Mouse (Mus musculus): ENCODE results near the gene Wipf2. TPM values are rescaled to one million over a fixed set of nuclear protein-coding genes. Genes with fewer than 3 reads are reported as not detected.
A peak's percentile ranks its signal among the peaks of the same experiment; 100 is the strongest.
"Not testable (repeated sequence)": the region's sequence is repeated elsewhere in the genome, so short reads cannot be mapped to it uniquely, and the experiment has no call there.

The Wipf2 gene
- total RNA-seq (2021), result 10 to 100 TPM; 20.0 to 22.2 TPM
- long read RNA-seq, experiment 1, partial matches to known transcripts, result 1 of 6 reads
- long read RNA-seq, experiment 1, other reads (novel, unspliced or antisense), result 5 of 6 reads
- long read RNA-seq, experiment 2, partial matches to known transcripts, result 2 of 9 reads
- long read RNA-seq, experiment 2, other reads (novel, unspliced or antisense), result 7 of 9 reads

DNA sequence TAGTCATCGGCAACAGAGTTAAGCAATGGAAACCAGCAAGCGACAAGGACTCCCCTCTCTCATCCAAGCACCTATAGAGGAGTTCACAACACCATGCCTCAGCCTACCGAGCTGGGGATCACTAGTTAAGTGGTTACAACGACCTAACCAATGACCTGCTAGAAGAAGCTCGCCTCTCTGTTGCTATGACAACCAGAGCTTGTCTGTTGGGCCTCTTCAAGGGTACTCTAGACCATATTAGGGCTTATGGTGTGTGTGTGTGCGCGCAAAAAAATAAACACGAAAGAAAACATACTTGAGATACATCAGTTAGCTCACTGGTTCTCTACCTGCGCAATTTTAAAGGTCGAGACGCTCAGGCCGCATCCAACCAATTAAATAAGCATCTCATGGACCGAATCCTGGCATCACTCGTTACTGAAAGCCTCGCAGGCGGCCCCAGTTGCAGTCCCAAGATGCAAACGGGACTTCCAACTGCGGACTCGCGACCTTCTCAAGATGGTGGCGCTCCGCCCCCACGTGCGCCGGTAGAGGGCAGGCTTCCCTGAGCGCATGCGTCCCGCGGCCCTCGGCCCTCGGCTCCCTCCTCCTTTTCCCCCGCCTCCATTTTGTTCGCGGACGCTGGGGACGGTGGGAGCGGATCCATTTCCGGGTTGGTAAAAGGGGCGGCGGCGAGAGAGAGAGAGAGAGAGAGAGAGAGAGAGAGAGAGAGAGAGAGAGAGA, at the start of gene Wipf2:
Gene Wipf2 (plus strand): TSS at position 611 of the 723 bp plus-strand sequence.
- DNase-seq (ENCODE audit: low spot score in 2 of 2), result peak; percentile 95 to 96

- no peak for DNase-seq (ENCODE audit: low spot score in 2 of 2)
Measured at GRCm38 (mm10) chr11:98816706-98817239, 46.7 kb upstream of the Wipf2 start.

- no peak for DNase-seq (ENCODE audit: low spot score in 2 of 2)
Measured at GRCm38 (mm10) chr11:98820968-98821367, 42.5 kb upstream of the Wipf2 start.

DNA sequence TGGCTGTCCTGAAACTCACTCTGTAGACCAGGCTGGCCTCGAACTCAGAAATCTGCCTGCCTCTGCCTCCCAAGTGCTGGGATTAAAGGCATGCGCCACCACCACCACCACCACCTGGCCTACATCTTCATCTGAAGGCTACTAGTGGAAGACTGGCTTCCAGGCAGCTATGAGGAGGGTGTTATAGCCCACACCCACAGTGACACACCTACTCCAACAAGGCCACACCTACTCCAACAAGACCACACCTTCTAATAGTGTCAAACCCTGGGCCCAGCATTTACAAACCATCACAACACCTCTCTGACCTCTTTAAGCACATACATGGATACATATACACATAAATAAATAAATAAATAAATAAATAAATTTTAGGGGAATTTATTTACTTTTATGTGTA, 37.4 kb upstream of the Wipf2 start:
- DNase-seq (ENCODE audit: low spot score in 2 of 2), result not testable (repeated sequence)

- no peak for DNase-seq (ENCODE audit: low spot score in 2 of 2)
Measured at GRCm38 (mm10) chr11:98827877-98828276, 35.6 kb upstream of the Wipf2 start.

DNA sequence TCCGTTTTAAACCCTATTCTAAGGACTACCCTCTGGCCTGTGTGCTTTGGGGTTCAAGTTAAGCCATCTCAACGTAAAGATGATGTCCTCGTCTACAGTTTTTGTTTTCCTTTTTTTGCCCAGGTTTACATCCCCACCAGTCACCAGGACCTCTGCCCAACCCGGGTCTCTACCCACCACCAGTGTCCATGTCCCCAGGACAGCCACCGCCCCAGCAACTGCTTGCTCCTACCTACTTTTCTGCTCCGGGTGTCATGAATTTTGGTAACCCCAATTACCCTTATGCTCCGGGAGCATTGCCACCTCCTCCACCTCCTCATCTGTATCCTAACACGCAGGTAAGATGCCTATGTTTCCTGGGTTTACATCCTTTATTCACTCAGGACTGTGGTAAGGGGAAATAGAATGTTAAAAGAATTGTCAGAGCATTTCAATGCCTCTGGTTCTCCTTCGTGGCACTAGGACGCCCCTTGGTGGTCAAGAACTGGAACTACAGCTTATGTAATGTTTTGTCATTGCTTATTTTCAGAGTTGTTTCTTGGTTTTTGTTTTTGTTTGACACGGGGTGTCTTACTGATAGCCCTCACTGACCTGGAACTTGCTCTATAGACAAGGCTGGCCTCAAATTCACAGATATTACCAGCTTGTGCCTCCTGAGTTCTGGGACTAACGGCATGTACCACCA, 34.2 kb upstream of the Wipf2 start:
- DNase-seq (ENCODE audit: low spot score in 2 of 2), result no peak

DNA sequence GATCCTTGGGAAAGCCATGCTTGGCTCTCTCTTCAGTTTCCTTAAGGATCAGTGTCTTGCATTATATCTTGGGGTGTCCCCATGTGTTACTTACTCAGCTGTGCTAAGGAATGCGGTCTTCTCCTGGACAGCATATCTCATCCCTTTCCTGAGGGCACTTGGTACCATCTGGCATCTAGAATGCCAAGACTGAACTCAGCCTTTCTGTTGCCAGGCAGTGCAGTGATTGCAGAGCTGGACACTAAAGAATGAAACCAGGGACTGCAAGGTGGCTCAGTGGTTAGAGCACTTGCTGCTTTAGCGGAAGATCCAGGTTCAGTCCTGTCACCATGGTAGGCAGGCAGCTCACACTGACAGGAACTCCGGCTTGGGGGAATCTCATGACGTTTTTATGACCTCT, 33.6 kb upstream of the Wipf2 start:
- DNase-seq (ENCODE audit: low spot score in 2 of 2), result no peak

DNA sequence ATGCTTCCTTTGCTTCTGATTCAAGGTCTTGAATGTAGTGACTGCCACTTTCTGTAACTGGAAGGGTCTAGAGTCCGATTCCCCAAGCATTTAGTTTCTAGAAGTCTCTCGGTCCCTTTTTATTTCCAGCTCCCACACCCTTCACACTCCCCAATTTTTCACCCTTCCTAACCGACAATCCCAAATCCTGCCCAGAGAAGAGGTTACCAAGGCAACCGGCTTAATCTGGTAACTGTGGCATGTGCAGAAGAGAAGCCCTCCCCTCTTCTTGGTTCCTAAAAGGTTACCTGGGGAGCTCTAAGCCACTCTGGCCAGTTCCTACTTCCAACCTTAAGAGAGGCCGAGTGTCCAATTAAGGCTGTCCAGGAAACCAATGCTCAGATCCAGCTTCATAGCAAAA, 28.1 kb upstream of the Wipf2 start:
- DNase-seq (ENCODE audit: low spot score in 2 of 2), result no peak

GRCm38 (mm10) chr11:98835725-98836124, 27.7 kb upstream of the Wipf2 start:
- no peak for DNase-seq (ENCODE audit: low spot score in 2 of 2)

DNA sequence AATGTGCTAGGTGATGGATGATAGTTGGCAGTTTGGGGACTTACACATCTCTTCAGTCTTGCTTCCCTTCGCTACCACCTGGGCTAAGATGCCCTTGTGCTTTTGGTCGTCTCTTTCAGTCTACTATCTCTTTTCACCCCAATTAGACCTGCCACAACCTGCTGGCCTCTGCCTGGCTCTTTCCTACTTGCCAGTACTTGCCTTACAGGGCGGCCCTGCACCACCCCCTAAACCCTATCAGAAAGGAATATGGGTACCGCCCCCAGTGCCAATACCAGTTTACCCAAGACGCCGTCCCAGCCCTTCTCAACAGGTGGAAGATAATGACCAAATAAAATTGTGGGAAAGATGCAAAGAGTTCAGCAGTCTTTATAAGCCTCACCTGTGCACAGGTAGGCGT, 27.3 kb upstream of the Wipf2 start:
- DNase-seq (ENCODE audit: low spot score in 2 of 2), result no peak

- peak; percentile 81 to 82 for DNase-seq (ENCODE audit: low spot score in 2 of 2)
Measured at GRCm38 (mm10) chr11:98836651-98837141, 26.7 kb upstream of the Wipf2 start, which contains the start of gene Rapgefl1. TSS of gene Rapgefl1 (plus strand) at chr11:98836785.

DNA sequence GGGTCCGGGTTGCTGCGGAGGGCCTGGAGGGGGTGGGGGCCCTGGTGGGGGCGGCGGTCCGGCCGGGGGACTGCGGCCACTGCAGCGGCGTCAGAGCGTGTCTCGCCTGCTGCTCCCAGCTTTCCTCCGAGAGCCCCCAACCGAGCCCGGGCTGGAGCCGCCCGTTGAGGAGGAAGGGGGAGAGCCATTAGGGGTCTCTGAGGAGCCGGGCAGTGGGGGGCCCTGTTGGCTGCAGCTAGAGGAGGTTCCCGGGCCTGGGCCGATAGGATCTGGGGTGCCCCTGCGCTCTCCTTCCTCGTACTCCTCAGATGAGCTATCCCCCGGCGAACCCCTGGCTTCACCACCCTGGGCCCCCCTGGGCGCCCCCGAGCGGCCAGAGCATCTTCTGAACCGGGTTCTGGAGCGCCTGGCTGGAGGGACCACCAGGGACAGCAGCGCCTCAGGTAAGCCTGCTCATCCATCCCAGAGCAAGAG, 26.2 kb upstream of the Wipf2 start:
- no peak for DNase-seq (ENCODE audit: low spot score in 2 of 2)

GRCm38 (mm10) chr11:98837917-98838316, 25.5 kb upstream of the Wipf2 start:
- DNase-seq (ENCODE audit: low spot score in 2 of 2), result no peak

DNA sequence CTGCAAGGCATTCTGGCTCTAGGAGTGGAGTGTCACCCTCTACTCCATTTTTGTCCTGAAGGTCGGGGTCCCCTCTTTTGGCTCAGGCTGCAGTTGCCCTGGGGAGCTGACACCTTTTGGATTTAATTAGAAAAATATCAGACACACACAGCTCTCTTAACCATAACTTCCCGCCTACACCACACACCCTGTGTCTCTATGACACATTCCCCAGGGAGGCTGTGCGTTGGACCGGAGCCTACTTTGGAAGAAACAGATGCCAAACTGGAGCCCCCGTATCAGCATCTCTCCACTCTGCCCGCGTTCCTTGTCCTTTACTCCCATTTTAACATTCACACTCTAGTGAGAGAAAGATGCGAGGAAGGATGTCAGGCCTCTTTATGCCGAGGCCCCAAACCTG, 24.9 kb upstream of the Wipf2 start:
- no peak for DNase-seq (ENCODE audit: low spot score in 2 of 2)

DNA sequence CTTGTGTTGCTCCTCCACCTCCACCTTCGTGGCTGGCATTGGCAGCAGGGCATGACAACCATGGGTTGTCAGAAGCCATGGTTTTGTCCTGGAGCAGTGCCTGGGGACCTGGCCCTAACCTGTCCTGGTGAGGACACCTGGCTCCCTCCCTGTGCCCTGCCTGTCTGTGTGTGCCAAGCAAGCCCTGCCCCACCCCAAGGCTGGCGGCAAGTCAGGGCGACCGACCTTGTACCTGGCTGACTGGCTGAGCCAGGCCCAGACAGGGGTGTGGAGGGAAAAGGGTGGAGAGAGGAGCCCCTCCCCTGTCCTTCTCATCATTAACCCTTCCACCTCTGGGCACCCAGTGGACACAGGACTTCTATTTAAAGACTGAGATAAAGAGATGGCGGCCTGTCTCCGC, 24.0 kb upstream of the Wipf2 start:
- DNase-seq (ENCODE audit: low spot score in 2 of 2), result no peak

DNA sequence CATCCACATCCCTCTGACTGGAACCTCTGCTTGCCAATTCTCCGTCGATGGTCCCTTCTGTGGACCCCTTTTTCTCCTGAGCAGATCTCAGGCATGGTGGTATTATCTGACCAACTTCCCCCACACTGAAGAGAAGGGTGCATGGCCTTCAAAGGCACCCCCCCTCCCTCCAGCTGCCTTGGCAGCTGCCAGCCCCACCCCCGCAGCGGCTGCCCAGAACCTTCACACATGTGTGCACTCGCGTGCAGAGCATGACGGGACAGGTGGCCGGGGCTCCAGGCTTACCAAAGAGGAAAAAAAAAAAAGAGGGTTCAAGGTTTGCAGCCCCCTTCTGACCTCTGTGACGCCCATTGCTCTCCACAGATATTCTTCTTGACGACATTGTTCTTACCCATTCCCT, 23.5 kb upstream of the Wipf2 start:
- DNase-seq (ENCODE audit: low spot score in 2 of 2), result no peak

DNA sequence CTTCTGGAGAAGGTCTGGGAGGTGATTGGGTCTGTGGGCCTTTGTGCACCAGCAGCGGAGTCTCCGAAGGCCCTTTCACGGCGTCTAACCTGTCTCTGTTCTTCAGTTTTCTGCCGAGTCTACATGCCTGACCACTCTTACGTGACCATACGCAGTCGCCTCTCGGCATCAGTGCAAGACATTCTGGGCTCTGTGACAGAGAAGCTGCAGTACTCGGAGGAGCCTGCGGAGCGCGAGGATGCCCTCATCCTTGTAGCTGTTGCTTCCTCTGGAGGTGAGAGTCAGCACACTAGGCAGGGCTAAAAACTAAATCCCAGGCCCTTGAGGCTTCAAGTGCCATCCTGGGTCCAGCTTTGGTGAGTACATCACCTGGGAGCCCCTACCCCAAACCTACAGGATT, 17.4 kb upstream of the Wipf2 start:
- no peak for DNase-seq (ENCODE audit: low spot score in 2 of 2)

DNA sequence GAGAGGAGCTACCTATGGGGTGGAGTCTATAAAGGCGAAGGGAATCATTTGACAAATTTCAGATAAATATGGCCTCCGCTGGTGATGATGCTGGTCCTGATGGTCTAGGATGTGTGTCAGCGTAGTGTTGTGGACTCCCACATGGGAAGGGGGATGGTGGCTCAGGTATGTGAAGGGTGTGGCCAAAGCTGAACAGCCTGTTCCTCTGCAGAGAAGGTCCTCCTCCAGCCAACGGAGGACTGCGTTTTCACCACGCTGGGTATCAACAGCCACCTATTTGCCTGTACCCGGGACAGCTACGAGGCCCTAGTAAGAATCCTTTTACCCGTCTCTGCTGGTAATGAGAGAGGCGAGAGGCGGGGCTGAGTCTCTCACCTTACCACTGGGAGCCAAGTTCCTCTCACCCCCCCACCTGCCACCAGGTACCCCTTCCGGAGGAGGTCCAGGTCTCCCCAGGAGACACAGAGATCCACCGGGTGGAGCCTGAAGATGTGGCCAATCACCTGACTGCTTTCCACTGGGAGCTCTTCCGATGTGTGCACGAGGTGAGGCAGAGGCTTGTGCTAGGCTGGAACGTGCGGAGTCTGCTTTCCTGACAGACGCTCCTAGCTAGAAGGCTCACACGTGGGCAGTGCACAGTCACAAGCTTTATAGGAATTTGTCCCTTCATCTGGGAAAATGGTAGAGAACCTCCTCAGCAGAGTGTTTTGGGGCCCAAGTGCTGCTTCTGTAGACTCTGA, 16.4 kb upstream of the Wipf2 start:
- no peak for DNase-seq (ENCODE audit: low spot score in 2 of 2)

- DNase-seq (ENCODE audit: low spot score in 2 of 2), result no peak
Measured at GRCm38 (mm10) chr11:98849196-98849894, 14.1 kb upstream of the Wipf2 start.
